Mouse (Mus musculus) hindbrain, postnatal 0 days (tissue): ENCODE results near the gene Slco2a1. TPM values are rescaled to one million over a fixed set of nuclear protein-coding genes. Genes with fewer than 3 reads are reported as not detected.

Experiments
- ATAC-seq: fragments of 200-750 bp; cut with Nextera tagmentation; 2 replicates; pipeline ENCODE4 v1.8.0; 2017; ENCODE audit warnings: mild to moderate bottlenecking, moderate TSS enrichment, moderate library complexity
- DNase-seq: peaks from one replicate; pipeline ENCODE4 v3.0.0-alpha.2; 2015; ENCODE audit warnings: low spot score
- H3K27ac ChIP-seq: fragments of 300-500 bp; sonication (generic); 2 replicates; pipeline ENCODE4 v1.5.1; 2014; ENCODE audit warnings: mild to moderate bottlenecking
- H3K27me3 ChIP-seq: fragments of 300-500 bp; sonication (generic); 2 replicates; pipeline ENCODE4 v1.6.1; 2014; ENCODE audit warnings: low read length, mixed read lengths; ENCODE audit not compliant: insufficient read depth
- H3K36me3 ChIP-seq: fragments of 300-500 bp; sonication (generic); 2 replicates; pipeline ENCODE4 v1.6.1; 2014; ENCODE audit warnings: low read length, mixed read lengths; ENCODE audit not compliant: insufficient read depth
- H3K4me1 ChIP-seq: fragments of 300-500 bp; sonication (generic); 2 replicates; pipeline ENCODE4 v1.6.1; 2014; ENCODE audit warnings: antibody characterized with exemption, low read length, mixed read lengths; ENCODE audit not compliant: insufficient read depth
- H3K4me2 ChIP-seq: fragments of 300-500 bp; sonication (generic); 2 replicates; pipeline ENCODE4 v1.6.1; 2014; ENCODE audit warnings: low read depth, mild to moderate bottlenecking, low read length, moderate library complexity, mixed read lengths
- H3K4me3 ChIP-seq: fragments of 300-500 bp; sonication (generic); 2 replicates; pipeline ENCODE4 v1.5.1; 2014; ENCODE audit warnings: low read length
- H3K9ac ChIP-seq: fragments of 300-500 bp; sonication (generic); replicated peaks from 2 replicates; pipeline ENCODE4 v1.6.1; 2014; ENCODE audit warnings: mild to moderate bottlenecking, low read length, moderate library complexity, mixed read lengths
- H3K9me3 ChIP-seq: fragments of 300-500 bp; sonication (generic); 2 replicates; pipeline ENCODE4 v1.6.1; 2016; ENCODE audit warnings: low read length, mixed read lengths
- CTCF ChIP-seq: IDR thresholded peaks from 2 replicates; pipeline ENCODE4 v1.5.1; 2016; ENCODE audit warnings: antibody characterized with exemption, control low read depth, low read depth
- WGBS: fragments of 180-500 bp; shearing (Covaris S2); extraction: QIAGEN DNeasy Blood & Tissue Kit; methylation state at CpG from one replicate; pipeline ENCODE4 v1.1.7; 2014; 5-methylcytosine and 5-hydroxymethylcytosine counted together
- polyA plus RNA-seq: library from polyadenylated mRNA; unstranded; fragments of >200 nt; fragmentation: Nextera tagmentation; extraction: Ambion mirVana; gene quantifications from 2 replicates; pipeline ENCODE4 v1.2.1, GENCODE M21; 2015
- total RNA-seq: library from RNA; depleted of rRNA; stranded (reverse); fragments of >200 nt; gene quantifications from 2 replicates; pipeline ENCODE4 v1.2.3, GENCODE M21; 2014

Slco2a1 gene
- total and polyA plus RNA-seq, 2 experiments from 2014 or later = 4.8 to 6.3 TPM

- ATAC-seq (no peak), DNase-seq (no peak)
- no peak overlapping the region for H3K9ac ChIP-seq
- no peaks in the 10 kb centered on the region for H3K9me3 ChIP-seq
- 53% methylated on average over 1 of the region's 1 CpGs for WGBS
- H3K4me2 ChIP-seq = no peak overlapping the region
- no peaks in the 10 kb centered on the region for H3K36me3 ChIP-seq
- H3K4me3 ChIP-seq = no peak overlapping the region
- TF ChIP-seq CTCF = no peak
- no peak overlapping the region for H3K27ac ChIP-seq
- H3K4me1 ChIP-seq = no peaks in the 10 kb centered on the region; the same call in 1 of the 2 replicates
- H3K27me3 ChIP-seq = no peaks in the 10 kb centered on the region
Observed at GRCm38 (mm10) chr9:102985111-102985510, 3.4 kb upstream of the Slco2a1 start.

DNA sequence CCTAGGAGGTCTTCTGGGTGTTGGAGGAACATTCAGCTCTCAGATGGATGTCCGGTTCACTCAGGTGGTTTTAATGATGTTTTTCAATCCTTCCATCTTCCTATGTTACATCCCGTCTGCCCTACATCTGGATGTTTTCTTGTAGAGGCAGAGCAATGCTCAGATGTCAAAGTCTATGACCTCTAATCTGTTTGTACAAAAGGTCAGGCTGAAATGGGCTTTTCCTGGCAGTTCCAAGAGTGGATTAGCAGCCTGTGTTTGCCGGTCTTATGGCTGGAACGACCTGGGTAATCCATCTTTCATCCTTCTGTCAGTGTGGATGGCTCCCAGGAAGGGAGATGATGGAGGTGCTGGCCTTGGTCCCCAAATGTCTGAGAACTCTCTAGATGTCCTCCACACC, 2.6 kb upstream of the Slco2a1 start:
- H3K27ac ChIP-seq = no peak overlapping the region
- no peaks in the 10 kb centered on the region for H3K36me3 ChIP-seq
- H3K4me3 ChIP-seq = no peak overlapping the region
- DNase-seq = no peak
- no peak for TF ChIP-seq CTCF
- H3K9ac ChIP-seq = no peak overlapping the region
- no peak overlapping the region for H3K4me2 ChIP-seq
- 78% methylated on average over 4 of the region's 4 CpGs for WGBS
- ATAC-seq = no peak
- no peaks in the 10 kb centered on the region; the same call in 1 of the 2 replicates for H3K4me1 ChIP-seq
- no peaks in the 10 kb centered on the region for H3K27me3 ChIP-seq
- H3K9me3 ChIP-seq = no peaks in the 10 kb centered on the region

GRCm38 (mm10) chr9:102990306-102991133, 2.0 kb downstream of the Slco2a1 start:
- Histone ChIP-seq H3K9ac (no peak overlapping the region), H3K27ac (peak overlapping the region; percentile 60), H3K4me2 (no peak overlapping the region), H3K4me3 (no peak overlapping the region), H3K9me3 (no peaks in the 10 kb centered on the region), H3K4me1 (no peaks in the 10 kb centered on the region; the same call in none of the 2 replicates), H3K27me3 (no peaks in the 10 kb centered on the region), H3K36me3 (no peaks in the 10 kb centered on the region)
- peak; percentile 58 for TF ChIP-seq CTCF
- peak; percentile 72 for DNase-seq
- WGBS = 38% methylated on average over 6 of the region's 6 CpGs
- ATAC-seq = peak; percentile 59

- H3K9me3 ChIP-seq = no peaks in the 10 kb centered on the region
- H3K27me3 ChIP-seq = no peaks in the 10 kb centered on the region
- no peaks in the 10 kb centered on the region; the same call in none of the 2 replicates for H3K4me1 ChIP-seq
- DNase-seq (no peak), ATAC-seq (no peak)
- H3K4me2 ChIP-seq = no peak overlapping the region
- no peak overlapping the region for H3K4me3 ChIP-seq
- no peaks in the 10 kb centered on the region for H3K36me3 ChIP-seq
- peak overlapping the region; percentile 60 for H3K27ac ChIP-seq
- no peak for TF ChIP-seq CTCF
- no peak overlapping the region for H3K9ac ChIP-seq
- WGBS = 60% methylated on average over 4 of the region's 4 CpGs
Observed at GRCm38 (mm10) chr9:102991134-102991406, 2.6 kb downstream of the Slco2a1 start.

GRCm38 (mm10) chr9:102992877-102993276, 4.4 kb downstream of the Slco2a1 start:
- no peak; the same call in 1 of the 2 replicates for ATAC-seq
- H3K27ac ChIP-seq = no peak overlapping the region

DNA sequence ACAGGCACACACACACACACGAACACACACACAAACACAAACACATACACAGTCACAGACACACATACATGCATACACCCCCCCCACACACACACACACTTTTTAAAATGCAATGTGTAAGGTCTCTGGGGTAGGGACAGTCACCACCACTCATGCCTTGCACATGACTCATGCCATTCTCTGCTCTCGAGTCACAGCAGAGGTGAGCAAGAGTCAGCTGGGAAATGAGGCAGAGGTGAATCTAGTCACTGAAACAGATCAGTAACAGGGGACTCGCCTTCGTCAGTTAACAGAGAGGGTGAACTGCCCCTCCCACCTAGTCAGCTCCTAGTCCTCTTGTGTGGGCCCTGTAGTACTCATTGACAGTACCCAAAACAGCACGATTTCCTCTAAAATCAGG, 5.3 kb downstream of the Slco2a1 start:
- Histone ChIP-seq H3K9me3 (no peaks in the 10 kb centered on the region), H3K9ac (no peak overlapping the region)
- no peak for ATAC-seq

More at GRCm38 (mm10) chr9:102992877-102993276, 4.4 kb downstream of the Slco2a1 start:
- Histone ChIP-seq H3K27me3 (no peaks in the 10 kb centered on the region), H3K4me3 (no peak overlapping the region), H3K36me3 (no peaks in the 10 kb centered on the region), H3K4me2 (no peak overlapping the region), H3K9me3 (no peaks in the 10 kb centered on the region), H3K9ac (no peak overlapping the region), H3K4me1 (no peaks in the 10 kb centered on the region; the same call in none of the 2 replicates)
- 37% methylated on average over 6 of the region's 6 CpGs for whole genome bisulfite sequencing
- TF ChIP-seq CTCF = no peak
- peak; percentile 27 for DNase-seq

More for the DNA sequence above, 5.3 kb downstream of the Slco2a1 start:
- H3K27ac ChIP-seq = no peak overlapping the region
- no peak for TF ChIP-seq CTCF
- no peaks in the 10 kb centered on the region; the same call in none of the 2 replicates for H3K4me1 ChIP-seq
- no peaks in the 10 kb centered on the region for H3K27me3 ChIP-seq
- no peak overlapping the region for H3K4me2 ChIP-seq
- WGBS = 78% methylated on average over 5 of the region's 5 CpGs
- no peak for DNase-seq
- H3K36me3 ChIP-seq = no peaks in the 10 kb centered on the region
- H3K4me3 ChIP-seq = no peak overlapping the region
